8 mouse cellular contexts compared by ENCODE assay signal in the genomic region with DNA sequence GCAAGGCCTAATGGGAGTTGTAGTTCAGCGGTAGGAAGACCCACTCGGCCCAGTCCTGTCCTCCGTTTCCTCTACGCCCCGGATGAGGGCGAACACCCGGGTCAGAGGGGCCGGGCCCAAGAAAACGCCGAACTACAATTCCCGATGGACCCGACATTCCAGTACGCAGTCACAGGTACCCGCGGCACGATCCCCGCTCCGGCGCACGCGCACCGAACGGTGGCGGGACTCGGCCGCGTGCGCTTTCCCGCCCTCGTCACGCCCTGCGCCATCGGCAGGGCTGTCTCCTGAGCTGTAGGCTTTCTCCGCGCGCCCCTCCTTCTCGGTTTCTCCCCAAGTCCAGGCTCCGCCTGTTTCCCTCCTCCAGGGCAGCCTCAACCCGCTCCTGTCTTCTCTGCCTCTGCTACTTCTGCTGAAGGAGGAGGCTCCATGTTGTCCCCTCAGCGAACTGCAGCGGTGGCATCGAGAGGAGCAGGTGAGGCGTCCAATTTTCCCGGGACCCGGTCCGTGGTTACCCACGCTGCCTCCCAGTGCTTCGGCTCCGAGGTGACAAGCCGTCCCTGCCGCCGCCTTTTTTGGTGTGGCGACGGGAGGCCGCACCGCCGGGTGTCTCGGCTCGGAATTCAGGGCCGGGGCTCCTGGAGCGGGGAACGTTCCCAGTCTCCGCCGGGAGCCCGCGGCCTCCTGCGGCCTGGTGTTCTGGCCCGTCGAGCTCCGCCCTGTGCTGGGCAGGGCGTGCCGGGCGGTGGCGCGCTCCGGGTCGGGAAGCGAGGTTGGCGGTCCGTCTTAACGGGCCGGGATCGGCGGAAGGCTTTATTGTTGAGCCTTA. TPM values are rescaled to one million over a fixed set of nuclear protein-coding genes. Genes with fewer than 3 reads are reported as not detected.
DNase-seq lines count a peak whose midpoint lies in the region; ATAC-seq and TF ChIP-seq lines count a peak whose summit lies in the region.

No protein-coding gene starts in this region.

- H3K27me3 ChIP-seq in heart, embryonic 15.5 days: no peaks in the 10 kb centered on the region
- H3K27me3 ChIP-seq in liver, embryonic 14.5 days (ENCODE audit: control insufficient read depth, insufficient read depth, low read length): no peaks in the 10 kb centered on the region
- H3K27me3 ChIP-seq in neural tube, embryonic 11.5 days (ENCODE audit: control insufficient read depth, insufficient read depth, low read length): no peaks in the 10 kb centered on the region
- no peaks in the 10 kb centered on the region for H3K27me3 ChIP-seq in stomach, postnatal 0 days (ENCODE audit: control insufficient read depth, insufficient read depth, low read length)

- ATAC-seq in heart, embryonic 15.5 days (replicated peaks; ENCODE audit: insufficient number of reproducible peaks, insufficient read depth, low FRiP score, low read depth): peak; percentile 97
- peak; percentile 91 for ATAC-seq in liver, embryonic 14.5 days (ENCODE audit: insufficient read depth)
- peak; percentile 96 for ATAC-seq in neural tube, embryonic 11.5 days (ENCODE audit: insufficient read depth, low FRiP score, low TSS enrichment)
- peak; percentile 97 for ATAC-seq in stomach, postnatal 0 days (ENCODE audit: low FRiP score, low TSS enrichment)

- TF ChIP-seq EP300 in liver, embryonic 14.5 days (IDR thresholded peaks at IDR 0.05; ENCODE audit: low read depth): peak; percentile 37
- no peak for TF ChIP-seq EP300 in stomach, postnatal 0 days (optimal IDR thresholded peaks at IDR 0.05)

- H3K9me3 ChIP-seq in heart, embryonic 15.5 days (replicated peaks): no peaks in the 10 kb centered on the region
- no peaks in the 10 kb centered on the region for H3K9me3 ChIP-seq in liver, embryonic 14.5 days (ENCODE audit: control insufficient read depth, low read length)
- no peaks in the 10 kb centered on the region for H3K9me3 ChIP-seq in neural tube, embryonic 11.5 days (ENCODE audit: control insufficient read depth, low read length)
- H3K9me3 ChIP-seq in stomach, postnatal 0 days (ENCODE audit: control insufficient read depth, low read length): no peaks in the 10 kb centered on the region

- peak; percentile 93 for DNase-seq in CD4-positive, CD25-positive, alpha-beta regulatory T cell, adult 2 months (ENCODE audit: low read depth, low spot score)
- peak; percentile 91 for DNase-seq in fibroblast of lung, adult 2 months (ENCODE audit: low read depth)
- DNase-seq in kidney, postnatal 25 days: peak; percentile 94 to 99
- peak; percentile 76 to 81 (median 78) for DNase-seq in liver, embryonic 14.5 days (ENCODE audit: low read depth in 3 of 3, low spot score in 3 of 3)
- peak; percentile 95 for DNase-seq in neural tube, embryonic 11.5 days (ENCODE audit: low spot score)
- DNase-seq in stomach, postnatal 0 days (ENCODE audit: low spot score): peak; percentile 96

- under 1% methylated on average over 84 of the region's 84 CpGs for WGBS in heart, embryonic 15.5 days
- WGBS in liver, embryonic 14.5 days (ENCODE audit: insufficient replicate concordance): under 1% methylated on average over 84 of the region's 84 CpGs
- WGBS in neural tube, embryonic 11.5 days: under 1% methylated on average over 84 of the region's 84 CpGs
- WGBS in stomach, postnatal 0 days: under 1% methylated on average over 83 of the region's 84 CpGs

- peak; percentile 33 for TF ChIP-seq CTCF in liver, embryonic 14.5 days (IDR thresholded peaks at IDR 0.05; ENCODE audit: low read depth)
- TF ChIP-seq CTCF in stomach, postnatal 0 days (IDR thresholded peaks at IDR 0.05; ENCODE audit: low read depth): peak; percentile 49

- peak overlapping the region; percentile 91 for H3K27ac ChIP-seq in brown adipose tissue, adult 24 weeks (replicated peaks; ENCODE audit: low read depth, low read length)
- peak overlapping the region; percentile 100 for H3K27ac ChIP-seq in heart, embryonic 15.5 days
- H3K27ac ChIP-seq in liver, embryonic 14.5 days: peak overlapping the region; percentile 88
- peak overlapping the region; percentile 86 for H3K27ac ChIP-seq in neural tube, embryonic 11.5 days (ENCODE audit: low read depth, low read length)
- peak overlapping the region; percentile 99 for H3K27ac ChIP-seq in stomach, postnatal 0 days (replicated peaks)

- H3K4me2 ChIP-seq in heart, embryonic 15.5 days: peak overlapping the region; percentile 89
- H3K4me2 ChIP-seq in liver, embryonic 14.5 days (ENCODE audit: low read depth): peak overlapping the region; percentile 99
- peak overlapping the region; percentile 81 for H3K4me2 ChIP-seq in neural tube, embryonic 11.5 days (ENCODE audit: low read depth)
- peak overlapping the region; percentile 77 for H3K4me2 ChIP-seq in stomach, postnatal 0 days (replicated peaks; ENCODE audit: low read depth)

- peak overlapping the region; percentile 87 for H3K4me3 ChIP-seq in brown adipose tissue, adult 24 weeks (ENCODE audit: insufficient read depth, low read depth, low read length)
- peak overlapping the region; percentile 90 for H3K4me3 ChIP-seq in heart, embryonic 15.5 days
- peak overlapping the region; percentile 73 to 82 for H3K4me3 ChIP-seq in liver, embryonic 14.5 days (ENCODE audit: insufficient read depth in 1 of 2, low read depth in 2 of 2, low read length in 2 of 2)
- H3K4me3 ChIP-seq in neural tube, embryonic 11.5 days (ENCODE audit: low read depth, low read length): peak overlapping the region; percentile 63
- peak overlapping the region; percentile 78 for H3K4me3 ChIP-seq in stomach, postnatal 0 days (ENCODE audit: low read depth, low read length)

- peak overlapping the region; percentile 91 for H3K9ac ChIP-seq in heart, embryonic 15.5 days
- H3K9ac ChIP-seq in liver, embryonic 14.5 days (replicated peaks): peak overlapping the region; percentile 93
- peak overlapping the region; percentile 78 for H3K9ac ChIP-seq in neural tube, embryonic 11.5 days (ENCODE audit: low read length)
- H3K9ac ChIP-seq in stomach, postnatal 0 days (ENCODE audit: low read length): peak overlapping the region; percentile 89

- peaks cover 2% of the 10 kb centered on the region; the same call in 1 of the 2 replicates for H3K4me1 ChIP-seq in brown adipose tissue, adult 24 weeks (ENCODE audit: control insufficient read depth, insufficient read depth, insufficient read length, low read length)
- peaks cover 9% of the 10 kb centered on the region for H3K4me1 ChIP-seq in heart, embryonic 15.5 days (replicated peaks)
- H3K4me1 ChIP-seq in liver, embryonic 14.5 days (replicated peaks; ENCODE audit: control insufficient read depth in 2 of 2, insufficient read depth in 2 of 2, low read length in 1 of 2): peaks cover 6 to 11% of the 10 kb centered on the region in 2 experiments; a peak in 3 of 4 replicates
- H3K4me1 ChIP-seq in neural tube, embryonic 11.5 days (ENCODE audit: control insufficient read depth, insufficient read depth, low read length): no peaks in the 10 kb centered on the region
- H3K4me1 ChIP-seq in stomach, postnatal 0 days (replicated peaks; ENCODE audit: control insufficient read depth, insufficient read depth): no peaks in the 10 kb centered on the region

- H3K36me3 ChIP-seq in heart, embryonic 15.5 days: no peaks in the 10 kb centered on the region
- H3K36me3 ChIP-seq in liver, embryonic 14.5 days (replicated peaks; ENCODE audit: control insufficient read depth, insufficient read depth, low read depth): no peaks in the 10 kb centered on the region
- no peaks in the 10 kb centered on the region for H3K36me3 ChIP-seq in neural tube, embryonic 11.5 days (ENCODE audit: control insufficient read depth, insufficient read depth, low read length)
- no peaks in the 10 kb centered on the region for H3K36me3 ChIP-seq in stomach, postnatal 0 days (ENCODE audit: control insufficient read depth, insufficient read depth, low read length)

RNA-seq across cellular contexts. Expression of gene Atl3, which starts 0.6 kb away (rescaled TPM):
- 59.2 and 73.5 TPM in 2 replicates for polyA plus RNA-seq in brown adipose tissue, adult 24 weeks (2012; ENCODE audit: insufficient read depth, insufficient read length, missing spikeins)
- 8.7 and 9.0 TPM in 2 replicates for polyA plus RNA-seq in heart, embryonic 15.5 days (2015; fragmentation: Nextera tagmentation; extraction: Ambion mirVana)
- 5.2 and 7.3 TPM in 2 replicates for polyA plus RNA-seq in liver, embryonic 14.5 days (2012; rRNA removed)
- polyA plus RNA-seq in liver, embryonic 14.5 days (2014; fragmentation: Nextera tagmentation; extraction: Ambion mirVana): 6.7 and 7.5 TPM in 2 replicates
- 7.4 and 9.5 TPM in 2 replicates for polyA plus RNA-seq in neural tube, embryonic 11.5 days (2014; fragmentation: Nextera tagmentation; extraction: Ambion mirVana)
- polyA plus RNA-seq in stomach, postnatal 0 days (2015; fragmentation: Nextera tagmentation; extraction: Ambion mirVana): 14.4 and 17.7 TPM in 2 replicates

RNA-seq across cellular contexts. Expression of gene Rtn3, which starts 11.3 kb away (rescaled TPM):
- polyA plus RNA-seq in brown adipose tissue, adult 24 weeks (2012; ENCODE audit: insufficient read depth, insufficient read length, missing spikeins): 197 and 218 TPM in 2 replicates
- polyA plus RNA-seq in heart, embryonic 15.5 days (2015; fragmentation: Nextera tagmentation; extraction: Ambion mirVana): 127 and 137 TPM in 2 replicates
- polyA plus RNA-seq in liver, embryonic 14.5 days (2012; rRNA removed): 35.3 and 45.1 TPM in 2 replicates
- 52.5 and 58.0 TPM in 2 replicates for polyA plus RNA-seq in liver, embryonic 14.5 days (2014; fragmentation: Nextera tagmentation; extraction: Ambion mirVana)
- 247 and 255 TPM in 2 replicates for polyA plus RNA-seq in neural tube, embryonic 11.5 days (2014; fragmentation: Nextera tagmentation; extraction: Ambion mirVana)
- 116 and 120 TPM in 2 replicates for polyA plus RNA-seq in stomach, postnatal 0 days (2015; fragmentation: Nextera tagmentation; extraction: Ambion mirVana)

Comparison
In these comparisons a context has a peak if more than half of its experiments do, and no peak if none do; other contexts are left out.
1. Peak in every context shown above with its lines: DNase-seq, ATAC-seq, H3K4me3 ChIP-seq and H3K27ac ChIP-seq.